Mouse (Mus musculus) cerebellum, adult 18-20 months (tissue): Measurements from ENCODE around the gene Ciapin1.
"Not testable (repeated sequence)": the region's sequence is repeated elsewhere in the genome, so short reads cannot be mapped to it uniquely, and the experiment has no call there.

Experiments used
- DNase-seq, 2 experiments: peaks; one replicate each; pipeline ENCODE4 v3.0.0; 2021

Ciapin1 gene

DNA sequence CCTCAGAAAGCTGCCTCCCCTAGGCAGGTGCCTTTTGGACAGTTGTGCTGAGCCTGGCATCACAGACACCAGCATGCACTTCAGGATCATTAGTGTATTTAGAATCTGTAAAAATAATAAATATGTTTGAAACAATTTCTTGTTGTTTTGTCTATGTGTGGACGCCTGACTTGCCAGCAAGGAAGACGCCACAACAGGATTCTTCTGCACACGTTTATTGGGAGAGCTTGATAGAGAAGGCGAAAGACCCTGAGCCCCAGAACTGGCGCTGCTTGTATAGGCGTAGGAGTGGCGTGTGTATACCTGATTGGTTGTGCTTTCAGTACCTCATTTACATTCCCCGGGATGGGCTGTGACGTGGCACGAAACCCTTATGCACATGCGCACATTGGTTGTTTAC is 16.6 kb upstream of the Ciapin1 start:
- DNase-seq, result not testable (repeated sequence)

DNA sequence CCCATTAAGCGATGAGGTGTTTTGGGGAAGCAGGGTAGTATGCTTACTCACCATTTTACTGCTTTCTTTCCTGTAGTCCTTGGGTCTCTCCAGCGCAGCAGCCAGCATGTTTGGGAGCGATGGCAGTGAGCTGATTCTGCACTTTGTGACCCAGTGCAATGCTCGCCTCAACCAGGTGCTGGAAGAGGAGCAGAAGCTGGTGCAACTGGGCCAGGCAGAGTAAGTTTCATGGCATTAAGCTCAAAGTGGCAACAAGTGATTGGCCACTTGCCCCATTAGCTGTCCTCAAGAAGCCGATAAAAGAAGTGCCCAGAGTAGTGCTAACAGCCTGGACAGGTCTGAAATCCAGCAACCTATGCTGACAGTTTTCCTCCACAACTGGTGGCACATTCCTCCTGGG is 11.9 kb upstream of the Ciapin1 start:
- no peak for DNase-seq

DNA sequence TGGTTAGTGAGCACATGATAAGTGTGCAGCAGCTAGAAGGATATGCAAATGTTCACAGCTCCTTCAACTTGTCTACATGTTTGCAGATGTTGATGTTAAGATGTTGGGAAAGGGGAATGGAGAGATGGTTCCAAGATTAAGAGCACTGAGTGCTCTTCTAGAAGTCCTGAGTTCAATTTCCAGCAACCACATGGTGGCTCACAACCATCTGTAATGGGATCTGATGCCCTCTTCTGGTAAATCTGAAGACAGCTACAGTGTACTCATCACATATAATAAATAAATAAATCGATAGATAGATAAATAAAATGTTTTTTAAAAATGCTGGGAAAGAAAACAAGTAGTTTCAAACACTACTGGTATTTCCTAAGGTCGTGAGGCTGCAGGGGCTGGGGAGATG is 3.0 kb upstream of the Ciapin1 start:
- no peak for DNase-seq

DNA sequence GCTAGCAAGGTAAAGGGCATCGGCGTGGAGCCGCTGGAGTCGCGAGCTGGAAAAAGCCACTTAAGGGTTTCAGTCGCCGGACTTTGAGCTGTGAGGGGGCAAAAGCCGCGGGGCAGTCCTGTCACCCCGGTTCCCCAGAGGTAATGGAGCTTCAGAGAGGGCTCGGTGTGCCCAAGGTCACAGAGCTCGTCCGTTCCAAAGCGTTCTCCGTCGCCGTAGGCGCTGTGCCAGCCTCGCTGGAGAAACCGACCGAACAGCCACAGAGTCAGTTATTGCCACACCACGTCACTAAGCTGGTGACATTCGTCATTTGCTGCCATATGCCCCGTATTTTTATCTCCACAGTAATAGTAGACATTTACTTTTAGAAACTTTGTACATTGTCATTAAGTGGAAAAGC is 442 bp upstream of the Ciapin1 start:
- DNase-seq, result peak; percentile 78 to 87

DNA sequence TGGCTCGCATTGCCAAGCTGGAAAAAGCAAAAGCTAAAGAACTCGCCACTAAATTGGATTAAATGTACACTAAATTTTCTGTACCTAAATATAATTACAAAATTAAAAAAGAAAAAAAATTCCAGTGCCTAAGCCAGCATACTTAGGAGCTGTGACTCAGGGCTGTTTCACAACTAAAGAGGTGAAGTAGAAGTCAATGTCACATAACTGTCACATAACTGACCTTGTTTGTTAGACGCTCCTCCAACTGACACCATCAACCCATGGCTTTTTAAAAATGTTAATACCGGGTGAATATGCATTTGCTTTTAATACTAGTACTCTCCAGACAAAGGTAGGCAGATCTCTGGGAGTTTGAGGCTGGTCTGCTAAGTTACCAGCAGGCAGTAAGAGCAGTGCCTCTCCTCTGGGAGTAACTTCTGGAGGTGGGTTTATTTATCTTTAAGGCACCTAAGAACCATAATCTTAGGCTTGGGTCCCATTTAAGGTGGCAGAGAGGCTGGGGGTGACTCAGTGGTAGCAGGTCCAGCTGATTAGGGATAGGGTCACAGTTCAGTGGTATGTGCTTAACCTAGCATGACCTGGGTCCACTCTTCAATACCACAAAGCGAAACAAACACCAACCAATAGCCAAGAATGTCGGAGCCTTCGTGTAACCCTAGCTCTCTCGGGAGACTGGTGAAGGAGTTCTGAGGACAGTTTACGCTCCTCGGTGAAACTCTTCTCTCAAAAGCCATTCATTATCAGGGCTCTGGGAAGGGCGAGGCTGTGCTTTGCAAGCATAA is 1.5 kb downstream of the Ciapin1 start:
- no peak for DNase-seq

DNA sequence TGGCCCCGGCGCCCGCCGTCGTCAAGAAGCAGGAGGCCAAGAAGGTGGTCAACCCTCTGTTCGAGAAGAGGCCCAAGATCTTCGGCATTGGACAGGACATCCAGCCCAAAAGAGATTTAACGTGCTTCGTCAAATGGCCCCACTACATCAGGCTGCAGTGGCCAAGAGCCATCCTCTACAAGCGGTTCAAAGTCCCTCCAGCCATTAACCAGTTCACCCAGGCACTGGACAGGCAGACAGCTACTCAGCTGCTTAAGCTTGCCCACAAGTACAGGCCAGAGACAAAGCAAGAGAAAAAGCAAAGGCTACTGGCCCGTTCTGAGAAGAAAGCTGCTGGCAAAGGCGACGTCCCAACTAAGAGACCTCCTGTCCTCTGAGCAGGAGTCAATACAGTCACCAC is 2.4 kb downstream of the Ciapin1 start:
- not testable (repeated sequence) for DNase-seq

DNA sequence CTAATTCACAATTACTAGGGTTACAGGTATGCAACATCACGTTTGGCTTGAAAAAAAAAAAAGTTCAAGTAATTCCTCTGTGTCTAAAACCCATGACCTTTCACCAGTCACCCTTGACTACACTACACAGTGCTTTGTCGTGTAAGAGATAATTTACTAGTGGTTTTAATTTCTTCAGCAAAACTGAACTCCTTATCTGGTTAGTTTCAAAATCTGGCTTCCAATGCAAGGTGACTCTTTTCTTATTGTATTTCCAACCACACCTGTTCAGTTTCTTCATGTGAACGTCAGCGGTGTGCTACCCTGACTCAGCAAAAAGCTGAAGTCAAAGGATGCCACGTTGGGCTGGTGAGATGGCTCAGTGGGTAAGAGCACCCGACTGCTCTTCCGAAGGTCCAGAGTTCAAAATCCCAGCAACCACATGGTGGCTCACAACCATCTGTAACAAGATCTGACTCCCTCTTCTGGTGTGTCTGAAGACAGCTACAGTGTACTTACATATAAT is 4.2 kb downstream of the Ciapin1 start:
- DNase-seq, result not testable (repeated sequence)

DNA sequence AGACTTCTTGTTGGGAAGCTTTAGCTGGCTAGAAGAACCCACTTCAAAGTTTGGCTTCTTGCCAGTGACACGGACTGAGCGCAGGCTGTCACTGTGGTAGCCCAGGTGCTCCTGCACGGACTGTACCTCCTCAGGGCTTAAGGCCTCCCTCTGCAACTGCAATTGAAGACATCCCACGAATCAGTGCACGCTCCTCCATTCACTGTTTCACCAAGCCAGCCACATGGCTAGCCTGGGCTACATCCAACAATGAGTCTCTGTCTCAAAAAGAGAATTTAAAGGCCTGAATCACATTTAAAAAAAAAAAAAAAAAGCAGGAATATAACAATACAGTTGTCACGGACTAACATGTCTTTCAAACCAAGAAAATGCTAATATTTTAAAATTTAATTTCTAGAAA is 9.9 kb downstream of the Ciapin1 start:
- no peak for DNase-seq

DNA sequence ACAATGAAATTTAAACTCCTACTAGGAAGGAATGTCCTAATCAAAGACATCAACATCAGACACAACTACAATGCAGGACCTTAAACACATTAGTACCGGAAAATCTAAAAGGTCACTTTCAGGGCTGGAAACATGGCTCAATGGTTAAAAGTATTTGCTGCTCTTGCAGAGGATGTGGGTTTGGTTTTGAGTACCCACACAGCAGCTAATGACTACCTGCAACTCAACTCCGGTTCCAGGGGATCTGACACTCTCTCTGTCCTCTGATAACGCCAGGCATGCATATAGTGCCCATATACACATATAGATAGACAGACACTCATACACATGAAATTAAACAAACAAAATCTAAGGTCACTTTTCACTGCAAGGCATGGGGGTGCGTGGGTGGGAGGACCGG is 11.9 kb downstream of the Ciapin1 start:
- no peak for DNase-seq

DNA sequence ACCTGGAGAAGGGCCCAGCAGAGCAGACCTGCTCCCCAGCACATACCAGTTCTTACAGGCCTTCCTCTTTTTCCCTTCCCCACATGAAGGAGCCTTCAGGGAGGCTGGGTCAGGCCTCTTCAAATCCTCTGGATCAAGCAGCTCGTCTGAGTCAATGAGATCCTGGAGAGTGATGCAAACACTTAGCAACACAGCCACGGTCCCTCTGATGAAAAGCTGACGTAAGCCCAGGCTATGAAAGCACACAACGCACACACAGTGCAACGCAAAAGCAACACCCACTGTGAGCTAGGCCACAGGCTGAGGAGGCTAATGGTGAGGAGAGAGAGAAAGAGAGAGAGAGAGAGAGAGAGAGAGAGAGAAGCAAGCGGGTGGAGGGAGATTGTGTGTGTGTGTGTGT is 13.0 kb downstream of the Ciapin1 start:
- no peak for DNase-seq

DNA sequence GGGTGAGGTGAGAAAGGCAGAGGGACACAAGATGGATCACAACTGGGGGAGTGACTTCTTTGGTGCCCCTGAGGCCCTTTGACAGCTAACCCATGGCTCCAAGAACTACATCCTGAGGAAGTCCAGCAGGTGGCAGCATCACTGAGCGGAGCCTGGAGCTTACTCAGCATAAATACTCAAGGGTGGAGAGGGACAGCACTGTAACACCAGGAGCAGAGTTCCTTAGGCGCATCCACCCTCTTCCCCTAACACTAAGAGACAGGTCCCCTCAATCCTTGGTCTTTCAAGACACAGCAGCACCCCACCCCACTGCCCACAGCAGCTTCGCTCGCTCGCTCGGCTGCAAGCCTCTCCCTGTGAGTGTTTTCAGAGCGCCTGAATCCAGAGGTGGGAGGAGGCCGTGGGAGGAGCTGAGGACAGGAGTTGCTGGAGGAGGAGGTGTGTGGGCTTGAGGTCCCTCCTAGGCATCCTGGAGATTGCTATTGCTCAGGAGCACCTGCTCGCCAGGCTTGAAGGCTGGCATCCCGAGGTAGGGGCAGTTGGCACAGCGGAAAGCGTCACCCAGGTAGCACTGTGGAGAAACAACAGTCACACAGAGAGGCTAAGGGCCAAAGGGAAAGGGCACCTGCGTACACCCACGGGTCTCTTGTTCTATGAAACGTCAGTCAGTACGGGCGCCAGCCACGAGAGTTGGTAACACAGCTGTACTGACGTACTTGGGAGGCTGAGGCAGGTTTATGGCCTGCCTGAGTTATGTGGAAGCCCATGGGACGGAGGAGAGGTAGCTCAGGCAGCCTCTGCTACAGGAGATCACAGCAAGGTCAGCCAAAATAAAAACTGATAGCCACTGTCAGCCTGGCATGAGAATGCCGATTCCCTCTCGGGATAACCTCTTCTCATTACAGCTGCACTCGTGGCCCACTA is 15.3 kb downstream of the Ciapin1 start:
- DNase-seq, result peak; percentile 50 to 56

DNA sequence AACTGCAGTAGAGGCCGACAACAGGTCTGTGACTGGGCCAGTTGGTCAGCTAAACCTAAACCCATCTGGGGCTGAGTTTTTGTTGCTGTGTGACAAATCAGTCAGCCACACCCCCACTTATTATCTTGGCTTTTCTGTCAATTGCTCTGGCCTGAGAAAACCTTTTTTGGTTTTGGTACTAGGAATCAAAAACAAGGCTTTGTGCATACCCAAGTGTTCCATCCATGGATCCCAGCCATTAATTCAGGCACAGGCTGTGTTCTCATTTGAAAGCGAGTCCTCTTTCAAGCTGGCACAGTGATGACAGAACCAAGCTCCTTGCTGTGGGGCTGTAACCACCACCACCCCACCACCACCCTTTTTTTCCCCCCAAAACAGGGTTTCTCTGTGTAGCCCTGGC is 16.8 kb downstream of the Ciapin1 start:
- DNase-seq, result no peak

DNA sequence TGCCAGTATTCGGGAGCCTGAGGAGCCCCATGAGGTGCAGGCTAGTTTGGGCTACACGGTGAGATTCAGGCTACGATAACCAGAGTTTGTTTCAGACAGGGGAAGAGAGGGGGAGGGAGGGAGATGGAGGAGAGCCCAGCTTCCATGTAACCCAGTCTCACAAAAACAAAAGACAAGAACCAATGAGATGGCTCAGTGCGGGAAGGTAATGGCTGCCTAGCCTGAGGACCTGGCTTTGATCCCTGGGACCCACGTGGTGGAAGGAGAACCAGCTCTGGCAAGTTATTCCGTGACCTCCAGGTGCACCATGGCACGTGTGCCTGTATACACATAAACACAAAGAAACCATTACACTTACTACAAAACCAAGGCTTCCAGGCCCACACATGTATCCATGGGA is 17.6 kb downstream of the Ciapin1 start:
- no peak for DNase-seq

DNA sequence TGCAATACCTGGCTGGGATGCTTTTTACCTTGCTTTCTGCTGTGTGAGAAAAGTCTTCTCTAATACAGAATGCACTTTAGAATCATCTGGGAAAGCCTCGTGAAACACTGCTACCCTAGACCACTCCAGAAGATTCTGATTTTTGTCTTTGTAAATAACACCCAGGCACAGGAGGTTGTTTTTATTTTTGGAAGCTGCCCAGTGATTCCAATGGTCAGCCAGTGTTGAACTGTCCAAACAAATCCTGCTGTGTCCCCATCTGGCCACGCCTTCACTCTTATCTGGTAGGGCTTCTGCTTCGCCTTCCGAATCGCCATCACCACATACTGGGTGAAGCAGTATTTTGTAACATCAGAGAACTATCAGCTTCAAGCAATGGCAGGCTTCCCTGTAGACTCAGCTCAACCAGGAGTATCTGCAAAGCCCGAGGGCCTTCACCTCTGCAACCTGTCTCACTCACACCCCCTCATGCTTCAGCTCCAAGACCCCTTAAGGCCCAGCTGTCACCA is 18.4 kb downstream of the Ciapin1 start:
- no peak for DNase-seq

DNA sequence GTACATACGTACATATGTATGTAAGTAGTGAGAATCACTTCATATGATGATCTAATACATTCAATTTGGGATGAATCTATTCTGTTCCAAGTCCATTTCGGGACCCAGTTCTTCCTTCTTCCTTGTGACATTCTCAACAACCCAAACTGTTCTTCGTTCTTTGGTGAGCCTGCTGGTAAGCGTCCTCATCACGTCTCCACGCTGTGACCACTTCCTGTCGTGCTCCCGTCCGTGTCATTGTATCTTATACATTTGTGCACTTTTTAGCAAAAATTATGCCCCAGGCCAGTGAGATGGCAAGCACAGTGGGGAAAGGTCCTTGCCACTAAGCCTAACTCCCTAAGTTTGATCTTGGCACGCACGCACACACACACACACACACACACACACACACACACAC is 20.2 kb downstream of the Ciapin1 start:
- DNase-seq, result no peak

DNA sequence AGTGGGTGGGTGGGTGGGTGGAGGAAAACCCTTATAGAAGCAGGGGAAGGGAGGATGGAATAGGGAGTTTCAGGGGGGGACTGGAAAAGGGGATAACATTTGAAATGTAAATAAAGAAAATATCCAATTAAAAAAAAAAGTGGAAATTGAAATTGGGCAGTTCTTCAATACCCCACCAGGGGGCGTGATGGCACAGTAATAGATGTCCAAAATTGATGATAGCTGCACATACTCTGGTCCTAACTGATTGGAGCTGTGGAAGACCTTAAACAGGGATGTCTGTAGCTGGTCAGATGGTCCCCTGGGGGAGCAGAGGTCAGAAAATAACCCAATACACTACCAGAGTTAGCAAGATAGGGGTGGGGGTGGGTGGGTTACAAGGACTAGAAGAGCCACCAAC is 23.6 kb downstream of the Ciapin1 start:
- peak in 1 of 2 experiments; percentile 55 for DNase-seq

DNA sequence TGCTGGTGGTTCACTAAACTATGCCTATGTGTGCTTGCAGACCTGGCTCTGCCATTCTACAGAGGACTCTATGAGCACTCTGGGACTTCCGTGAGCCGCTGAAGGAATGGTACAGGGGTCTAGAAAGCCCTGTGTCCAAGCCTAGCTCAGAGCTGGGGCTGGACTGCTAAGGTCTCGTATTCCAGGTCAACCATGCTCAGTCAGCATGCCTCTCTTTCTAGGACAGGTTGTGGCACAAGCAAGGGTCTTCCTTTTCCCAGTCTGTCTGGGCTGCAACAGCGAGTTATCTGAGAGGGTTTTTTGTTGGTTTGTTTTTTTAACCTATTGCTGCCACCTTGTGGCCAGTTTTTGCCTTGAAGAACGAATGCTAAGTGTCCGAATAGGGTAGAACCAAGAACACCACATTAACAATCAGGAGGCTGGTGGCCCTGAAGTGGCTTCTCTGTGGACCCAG is 25.5 kb downstream of the Ciapin1 start:
- peak; percentile 84 to 92 for DNase-seq

DNA sequence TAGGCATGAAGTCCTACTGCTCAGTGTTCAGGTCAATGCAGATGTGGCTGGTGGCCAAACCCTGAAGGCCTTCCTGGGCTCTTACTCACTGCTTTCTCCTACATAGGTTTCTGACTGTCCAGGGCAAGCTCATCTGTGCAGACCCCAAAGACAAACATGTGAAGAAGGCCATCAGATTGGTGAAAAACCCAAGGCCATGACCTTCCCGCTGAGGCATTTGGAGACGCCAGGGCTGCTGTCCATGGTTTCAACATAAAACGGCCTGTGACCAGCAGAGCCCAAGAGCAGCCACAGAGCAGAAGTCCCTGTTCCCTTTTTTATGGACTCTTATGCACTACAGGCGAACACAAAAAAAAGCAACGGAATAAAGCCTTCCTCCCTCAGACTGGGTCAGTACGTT is 26.5 kb downstream of the Ciapin1 start:
- no peak for DNase-seq

DNA sequence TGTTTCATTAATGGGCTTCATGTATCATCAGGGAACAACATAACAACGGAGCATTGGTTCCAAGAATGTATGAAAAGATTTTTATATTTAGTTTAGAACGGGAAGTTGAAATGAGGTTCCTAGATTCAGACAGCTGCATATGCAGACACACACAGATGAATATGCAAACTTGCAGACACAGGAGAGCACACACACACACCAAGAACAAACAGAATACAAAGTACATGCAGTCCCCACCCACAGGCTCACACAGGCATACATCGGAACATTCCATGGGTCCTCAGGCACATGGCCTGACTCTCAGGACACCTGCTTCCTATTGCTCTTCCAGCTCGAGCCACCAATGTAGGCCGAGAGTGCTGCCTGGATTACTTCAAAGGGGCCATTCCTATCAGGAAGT is 27.3 kb downstream of the Ciapin1 start:
- DNase-seq, result no peak

DNA sequence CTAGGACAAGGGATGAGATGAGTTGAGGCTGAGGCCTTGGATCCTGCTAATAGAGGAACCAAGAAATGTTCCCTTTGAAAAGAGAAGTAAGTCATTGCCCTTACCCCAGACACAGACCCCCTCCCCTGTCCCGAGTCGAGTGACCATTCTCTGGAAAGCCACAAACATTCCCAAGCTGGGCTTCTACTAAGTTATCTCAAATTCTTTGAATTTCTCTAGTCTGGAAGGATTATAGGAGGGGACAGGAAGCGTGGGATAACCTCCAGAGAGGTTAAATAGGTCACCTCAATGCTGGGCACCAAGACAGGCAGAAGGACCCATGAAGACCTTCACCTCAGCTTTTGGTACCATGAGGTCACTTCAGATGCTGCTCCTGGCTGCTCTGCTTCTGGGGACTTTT is 28.0 kb downstream of the Ciapin1 start, which contains the start of gene Ccl17:
Gene Ccl17, plus strand, starts transcription at position 301 of the 400 bp plus-strand sequence.
- no peak for DNase-seq

DNA sequence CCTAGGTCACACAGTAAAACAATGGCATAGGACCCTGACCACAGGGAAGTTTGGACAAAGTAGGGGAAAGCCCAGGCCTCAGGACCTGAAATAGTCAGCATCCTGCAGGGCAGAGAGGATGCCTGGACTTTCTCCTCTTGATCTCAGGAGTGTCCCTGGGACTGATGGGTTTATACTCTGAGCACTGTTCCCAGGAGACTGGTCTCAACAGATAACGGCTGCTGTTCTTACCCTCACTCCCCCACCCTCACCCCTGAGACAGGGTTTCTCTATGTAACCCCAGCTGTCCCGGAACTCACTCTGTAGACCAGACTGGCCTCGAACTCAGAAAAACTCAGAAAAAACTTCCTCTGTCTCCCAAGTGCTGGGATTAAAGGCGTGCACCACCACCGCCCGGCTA is 29.8 kb downstream of the Ciapin1 start:
- no peak for DNase-seq

DNA sequence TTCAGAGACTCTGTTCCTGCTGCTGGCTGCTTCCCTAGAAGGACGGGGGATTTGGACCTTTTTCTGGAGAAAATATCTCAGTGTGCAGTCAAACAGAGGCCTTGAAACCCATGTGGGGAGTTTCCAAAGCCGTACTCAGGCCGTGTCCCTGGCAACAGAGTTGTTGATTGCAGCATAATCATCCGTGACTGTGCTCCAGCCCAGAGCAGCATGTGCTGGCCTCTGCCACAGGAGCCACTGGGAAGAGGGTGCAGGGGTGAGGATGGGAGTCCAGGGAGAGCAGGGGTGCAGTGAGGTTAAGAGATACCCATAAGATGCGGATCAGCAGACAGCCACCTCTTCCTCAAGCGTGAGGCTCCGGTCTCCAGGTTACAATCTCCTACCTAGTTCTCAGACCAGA is 30.7 kb downstream of the Ciapin1 start:
- no peak for DNase-seq

DNA sequence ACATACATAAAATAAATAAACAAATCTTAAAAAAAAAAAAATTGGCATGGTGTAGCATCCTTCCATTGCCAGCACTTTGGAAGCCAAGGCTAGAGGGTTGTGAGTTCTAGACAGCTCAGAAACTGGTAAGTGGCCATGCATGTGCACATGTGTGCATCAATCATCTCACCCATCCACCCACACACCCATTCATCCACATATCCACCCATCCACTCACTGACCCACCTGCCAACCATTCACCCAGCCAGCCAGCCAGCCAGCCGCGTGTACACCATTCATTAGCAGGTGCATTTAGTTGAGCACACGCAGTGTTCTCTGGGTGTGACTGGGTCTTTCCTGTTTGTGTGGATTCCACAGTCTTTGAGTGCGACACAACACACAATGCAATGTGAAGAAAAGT is 32.3 kb downstream of the Ciapin1 start:
- DNase-seq, result no peak
